Mouse (Mus musculus) limb, embryonic 14.5 days (tissue): ENCODE data around the gene Carm1. TPM values are rescaled to one million over a fixed set of nuclear protein-coding genes. Genes with fewer than 3 reads are reported as not detected.
A peak's percentile ranks its signal among the peaks of the same experiment; 100 is the strongest.

Source experiments
- ATAC-seq: fragments of 200-750 bp; cut with Nextera tagmentation; 2 replicates; pipeline ENCODE4 v1.8.0; 2017; ENCODE audit warnings: low read depth, moderate number of reproducible peaks, moderate TSS enrichment; ENCODE audit not compliant: low FRiP score
- DNase-seq: peaks from one replicate; pipeline ENCODE4 v3.0.0-alpha.2; 2015; ENCODE audit warnings: low spot score
- H3K27ac ChIP-seq: fragments of 300-500 bp; sonication (generic); replicated peaks from 2 replicates; pipeline ENCODE4 v1.5.1; 2014; ENCODE audit warnings: low read depth, mild to moderate bottlenecking, low read length, moderate library complexity, mixed read lengths
- H3K27me3 ChIP-seq: fragments of 300-500 bp; sonication (generic); 2 replicates; pipeline ENCODE4 v1.6.1; 2014; ENCODE audit warnings: low read length, mixed read lengths; ENCODE audit not compliant: control insufficient read depth, insufficient read depth
- H3K36me3 ChIP-seq: fragments of 300-500 bp; sonication (generic); 2 replicates; pipeline ENCODE4 v1.6.1; 2014; ENCODE audit warnings: mild to moderate bottlenecking, low read length, moderate library complexity, mixed read lengths; ENCODE audit not compliant: control insufficient read depth, insufficient read depth
- H3K4me1 ChIP-seq: fragments of 300-500 bp; sonication (generic); 2 replicates; pipeline ENCODE4 v1.6.1; 2014; ENCODE audit warnings: antibody characterized with exemption, low read length, mixed read lengths; ENCODE audit not compliant: control insufficient read depth, insufficient read depth
- H3K4me2 ChIP-seq: fragments of 300-500 bp; sonication (generic); replicated peaks from 2 replicates; pipeline ENCODE4 v1.6.1; 2014; ENCODE audit warnings: low read depth, mild to moderate bottlenecking, low read length, moderate library complexity; ENCODE audit not compliant: severe bottlenecking
- H3K4me3 ChIP-seq: fragments of 300-500 bp; sonication (generic); replicated peaks from 2 replicates; pipeline ENCODE4 v1.5.1; 2014; ENCODE audit warnings: low read length
- H3K9ac ChIP-seq: fragments of 300-500 bp; sonication (generic); 2 replicates; pipeline ENCODE4 v1.6.1; 2014; ENCODE audit warnings: mild to moderate bottlenecking, low read depth, low read length, moderate library complexity; ENCODE audit not compliant: severe bottlenecking
- H3K9me3 ChIP-seq: fragments of 300-500 bp; sonication (generic); 2 replicates; pipeline ENCODE4 v1.6.1; 2016; ENCODE audit warnings: low read length; ENCODE audit not compliant: control insufficient read depth
- POLR2A ChIP-seq: fragments of 200-500 bp; IDR thresholded peaks from 2 replicates; pipeline ENCODE4 v1.8.0; 2012; ENCODE audit warnings: inconsistent platforms, mild to moderate bottlenecking, moderate library complexity, borderline replicate concordance; ENCODE audit not compliant: insufficient read depth, insufficient read length; ENCODE audit errors: extremely low read depth
- WGBS: fragments of 180-500 bp; shearing (Covaris S2); extraction: QIAGEN DNeasy Blood & Tissue Kit; methylation state at CpG from one replicate; pipeline ENCODE4 v1.1.7; 2014; 5-methylcytosine and 5-hydroxymethylcytosine counted together
- polyA plus RNA-seq, 2 experiments: library from polyadenylated mRNA; depleted of rRNA in 1 of 2; stranded (reverse) in 1 of 2; unstranded in 1 of 2; fragments of >200 nt; fragmentation: Nextera tagmentation in 1 of 2; extraction: Ambion mirVana in 1 of 2; gene quantifications; 2 replicates each; pipeline versions ENCODE4 v1.2.1 to v1.2.3; 2012 to 2014

Gene Carm1
- polyA plus RNA-seq, 2 experiments = 71.5 to 171 TPM

DNA sequence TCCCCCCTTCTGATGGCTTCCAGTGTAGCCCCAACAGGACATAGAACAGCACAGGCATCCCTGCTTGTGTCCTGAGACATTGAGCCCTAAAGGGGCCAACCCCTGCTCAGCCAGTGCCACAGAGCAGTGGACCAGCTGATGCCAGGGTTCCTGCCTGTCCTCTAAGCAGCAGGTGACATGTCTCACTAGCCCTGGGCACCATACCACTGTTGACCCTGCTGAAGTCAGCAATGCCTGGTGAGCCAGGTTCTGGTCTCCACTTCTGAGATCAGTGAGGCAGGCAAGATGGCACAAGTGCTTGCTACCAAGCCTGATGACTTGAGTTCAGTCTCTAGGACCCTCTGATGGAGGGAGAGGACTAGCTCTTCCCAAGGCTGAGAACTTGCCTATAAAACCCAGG, 40.9 kb upstream of the Carm1 start:
- ATAC-seq (no peak), DNase-seq (no peak)
- no peak overlapping the region for H3K4me3 ChIP-seq
- TF ChIP-seq POLR2A = no peak
- H3K27me3 ChIP-seq = no peaks in the 10 kb centered on the region
- no peak overlapping the region for H3K9ac ChIP-seq
- no peak overlapping the region for H3K4me2 ChIP-seq
- H3K27ac ChIP-seq = no peak overlapping the region
- H3K36me3 ChIP-seq = peaks cover 61% of the 10 kb centered on the region
- H3K4me1 ChIP-seq = peaks cover 7% of the 10 kb centered on the region
- no peaks in the 10 kb centered on the region for H3K9me3 ChIP-seq

DNA sequence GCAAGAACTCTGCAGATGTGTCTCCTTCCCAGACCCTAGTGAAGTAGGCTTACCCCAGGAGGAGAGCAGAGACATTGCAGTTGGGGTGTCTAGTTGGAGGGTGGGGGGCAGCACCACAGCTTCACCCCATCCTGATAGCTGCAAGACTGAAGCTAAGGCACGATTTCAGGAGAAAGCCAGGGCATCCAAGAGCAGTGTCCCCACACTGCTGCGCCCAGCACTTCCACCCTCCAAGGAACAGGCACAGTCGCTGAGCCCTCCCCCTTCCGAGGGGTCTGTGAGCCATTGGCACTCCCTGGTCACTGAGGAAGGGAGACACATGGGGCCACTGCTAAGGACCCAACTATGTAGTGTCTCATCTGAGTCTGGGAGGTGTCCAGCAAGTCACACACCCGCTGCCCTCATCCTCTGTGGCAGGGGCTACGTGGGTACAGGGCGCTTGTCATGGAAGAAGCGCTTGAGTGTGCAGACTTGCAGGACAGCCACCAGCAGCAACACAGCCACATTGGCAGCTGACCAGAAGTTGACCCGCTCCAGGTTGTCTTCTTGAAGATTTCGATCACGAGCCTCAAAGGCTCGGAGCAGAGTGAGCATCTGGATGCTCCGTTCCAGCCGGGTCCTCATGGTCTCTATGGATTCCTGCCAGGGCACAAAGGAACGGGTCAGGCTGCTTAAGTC, 38.8 kb upstream of the Carm1 start:
- Histone ChIP-seq H3K36me3 (peaks cover 57% of the 10 kb centered on the region), H3K4me1 (peaks cover 7% of the 10 kb centered on the region), H3K4me2 (no peak overlapping the region), H3K27ac (no peak overlapping the region), H3K9ac (no peak overlapping the region), H3K27me3 (no peaks in the 10 kb centered on the region), H3K4me3 (no peak overlapping the region), H3K9me3 (no peaks in the 10 kb centered on the region)
- WGBS = 90% methylated on average over 15 of the region's 15 CpGs
- no peak for ATAC-seq
- TF ChIP-seq POLR2A = no peak
- DNase-seq = no peak

DNA sequence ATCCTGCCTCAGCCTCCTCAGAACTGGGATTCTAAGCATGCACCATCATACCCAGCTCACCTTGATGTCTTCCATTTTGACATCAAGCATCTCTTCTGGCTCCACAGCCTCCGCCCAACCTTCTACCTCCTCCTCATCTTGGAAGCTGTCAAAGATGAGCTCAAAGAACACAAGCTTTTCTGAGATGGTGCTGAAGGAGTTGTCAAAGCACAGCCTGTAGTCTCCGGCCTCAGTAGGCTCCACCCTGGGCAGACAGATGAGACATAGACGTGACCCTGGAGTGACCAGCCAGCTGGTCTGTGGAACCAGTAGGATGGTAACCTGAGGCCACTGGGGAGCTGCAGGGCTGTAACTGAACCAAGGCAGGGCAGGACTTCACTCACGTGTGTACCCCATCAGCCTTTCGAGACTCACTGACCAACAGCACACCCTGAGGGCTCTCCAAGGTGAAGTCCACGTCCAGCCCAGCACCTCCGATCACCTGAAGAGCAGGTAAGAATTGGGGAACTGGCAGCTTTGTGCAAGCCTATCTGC, 37.8 kb upstream of the Carm1 start:
- H3K9ac ChIP-seq = peak overlapping the region; percentile 66; the same call in 1 of the 2 replicates
- 0 out of 2 replicates have a peak overlapping the region, but pooled peaks have one; percentile 87 for H3K27ac ChIP-seq
- H3K9me3 ChIP-seq = no peaks in the 10 kb centered on the region
- ATAC-seq (no peak), DNase-seq (no peak)
- H3K4me1 ChIP-seq = peaks cover 7% of the 10 kb centered on the region
- peaks cover 50% of the 10 kb centered on the region for H3K36me3 ChIP-seq
- peak overlapping the region; percentile 83 for H3K4me2 ChIP-seq
- TF ChIP-seq POLR2A = no peak
- H3K4me3 ChIP-seq = peak overlapping the region; percentile 72
- no peaks in the 10 kb centered on the region for H3K27me3 ChIP-seq
- 75% methylated on average over 7 of the region's 7 CpGs for WGBS

- Histone ChIP-seq H3K4me2 (peak within 1 kb of the TSS; percentile 83), H3K27me3 (no peaks in the 10 kb centered on the region), H3K4me3 (peak within 1 kb of the TSS; percentile 72), H3K36me3 (peaks cover 39% of the 10 kb centered on the region), H3K9me3 (no peaks in the 10 kb centered on the region), H3K9ac (peak within 1 kb of the TSS; percentile 66), H3K4me1 (peaks cover 7% of the 10 kb centered on the region), H3K27ac (peak within 1 kb of the TSS; percentile 87)
- ATAC-seq (peak; percentile 96), DNase-seq (peak; percentile 96)
- peak; percentile 51; the same call in 1 of the 2 replicates for TF ChIP-seq POLR2A
- WGBS = under 1% methylated on average over 44 of the region's 44 CpGs
Observed at GRCm38 (mm10) chr9:21509772-21510688, 36.7 kb upstream of the Carm1 start, which contains the start of gene Tmed1. Gene Tmed1 (minus strand): TSS chr9:21510252.

DNA sequence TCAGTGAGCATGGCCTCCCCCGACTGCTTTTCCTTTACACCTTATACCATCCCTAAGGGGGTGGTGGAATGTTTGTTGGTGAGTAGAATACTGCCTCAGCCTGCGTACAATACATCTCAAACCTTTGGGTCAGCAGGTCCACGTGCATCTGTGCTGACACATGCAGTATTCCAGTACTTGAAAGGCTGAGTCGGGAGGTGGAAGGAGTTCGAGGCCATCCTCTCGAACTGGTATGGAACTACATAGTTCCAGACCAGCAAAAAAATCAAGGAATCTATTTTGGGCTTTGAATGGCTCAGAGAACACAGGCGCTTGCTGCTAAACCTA, 36.0 kb upstream of the Carm1 start:
- Histone ChIP-seq H3K36me3 (peaks cover 33% of the 10 kb centered on the region), H3K4me1 (peaks cover 7% of the 10 kb centered on the region), H3K4me2 (peak overlapping the region; percentile 83), H3K9ac (peak overlapping the region; percentile 66; the same call in 1 of the 2 replicates), H3K27ac (peak overlapping the region; percentile 87), H3K9me3 (no peaks in the 10 kb centered on the region), H3K4me3 (peak overlapping the region; percentile 72), H3K27me3 (no peaks in the 10 kb centered on the region)
- DNase-seq (no peak), ATAC-seq (no peak)
- no peak for TF ChIP-seq POLR2A
- WGBS = 4% methylated on average over 7 of the region's 7 CpGs
